Mouse (Mus musculus) CH12.LX (cell line): ENCODE results near the gene Gpr157.

Experiments
- CTCF ChIP-seq, 2 experiments: IDR thresholded peaks in 1 of 2; conservative IDR thresholded peaks in 1 of 2; 2 replicates each; pipeline ENCODE4 v1.5.1; 2011 to 2012; ENCODE audit warnings: low read depth in 2 of 2, low read length in 2 of 2, improper control_type of control experiment in 1 of 2, inconsistent platforms in 1 of 2, mild to moderate bottlenecking in 1 of 2, moderate library complexity in 1 of 2
- JUND ChIP-seq: conservative IDR thresholded peaks from 2 replicates; pipeline ENCODE4 v1.6.1; 2011; ENCODE audit warnings: low read depth, low read length, improper control_type of control experiment
- MAX ChIP-seq: IDR thresholded peaks from 2 replicates; pipeline ENCODE4 v1.6.1; 2011; ENCODE audit warnings: low read length, improper control_type of control experiment
- NELFE ChIP-seq: IDR thresholded peaks from 2 replicates; pipeline ENCODE4 v1.6.1; 2011; ENCODE audit warnings: low read depth, low read length, improper control_type of control experiment

- TF ChIP-seq JUND = no peak
- no peak for TF ChIP-seq CTCF (conservative IDR thresholded peaks at IDR 0.05 in 1 of 2, IDR thresholded peaks at IDR 0.05 in 1 of 2; ENCODE audit: low read depth in 2 of 2, low read length in 2 of 2)
- no peak for TF ChIP-seq MAX
- TF ChIP-seq NELFE = no peak
These were observed 22.5 kb downstream of the Gpr157 start for GRCm38 (mm10) chr4:150109636-150110035.
